Mouse (Mus musculus) kidney, embryonic 16.5 days (tissue): ENCODE results near the gene Rere. TPM values are rescaled to one million over a fixed set of nuclear protein-coding genes. Genes with fewer than 3 reads are reported as not detected.
"Not testable (repeated sequence)": the region's sequence is repeated elsewhere in the genome, so short reads cannot be mapped to it uniquely, and the experiment has no call there.

Experiments
- ATAC-seq: fragments of 200-750 bp; cut with Nextera tagmentation; 2 replicates; pipeline ENCODE4 v1.8.0; 2017; ENCODE audit warnings: moderate TSS enrichment; ENCODE audit not compliant: low FRiP score, low TSS enrichment
- H3K27ac ChIP-seq: fragments of 300-500 bp; sonication (generic); 2 replicates; pipeline ENCODE4 v1.5.1; 2014; ENCODE audit warnings: low read length
- H3K27me3 ChIP-seq: fragments of 300-500 bp; sonication (generic); 2 replicates; pipeline ENCODE4 v1.6.1; 2014; ENCODE audit warnings: low read length, control low read depth, mixed read lengths; ENCODE audit not compliant: insufficient read depth
- H3K36me3 ChIP-seq: fragments of 300-500 bp; sonication (generic); 2 replicates; pipeline ENCODE4 v1.6.1; 2014; ENCODE audit warnings: low read length, control low read depth, mixed read lengths; ENCODE audit not compliant: insufficient read depth
- H3K4me1 ChIP-seq: fragments of 300-500 bp; sonication (generic); 2 replicates; pipeline ENCODE4 v1.6.1; 2014; ENCODE audit warnings: low read length, control low read depth, mixed read lengths; ENCODE audit not compliant: insufficient read depth
- H3K4me2 ChIP-seq: fragments of 300-500 bp; sonication (generic); replicated peaks from 2 replicates; pipeline ENCODE4 v1.6.1; 2014; ENCODE audit warnings: low read depth, low read length
- H3K4me3 ChIP-seq: fragments of 300-500 bp; sonication (generic); 2 replicates; pipeline ENCODE4 v1.5.1; 2014; ENCODE audit warnings: mild to moderate bottlenecking, low read length
- H3K9ac ChIP-seq: fragments of 300-500 bp; sonication (generic); replicated peaks from 2 replicates; pipeline ENCODE4 v1.6.1; 2014; ENCODE audit warnings: low read length
- H3K9me3 ChIP-seq: fragments of 300-500 bp; sonication (generic); 2 replicates; pipeline ENCODE4 v1.6.1; 2016; ENCODE audit warnings: low read length, control low read depth
- WGBS: fragments of 180-500 bp; shearing (Covaris S2); extraction: QIAGEN DNeasy Blood & Tissue Kit; methylation state at CpG from one replicate; pipeline ENCODE4 v1.1.7; 2014; 5-methylcytosine and 5-hydroxymethylcytosine counted together
- polyA plus RNA-seq: library from polyadenylated mRNA; unstranded; fragments of >200 nt; fragmentation: Nextera tagmentation; extraction: Ambion mirVana; gene quantifications from 2 replicates; pipeline ENCODE4 v1.2.1, GENCODE M21; 2015

The Rere gene
- polyA plus RNA-seq, 1 experiment from 2014 or later: 30.7 TPM

GRCm38 (mm10) chr4:150493258-150493937, 212.0 kb downstream of the Rere start:
- Histone ChIP-seq H3K4me2 (no peak overlapping the region), H3K27me3 (no peaks in the 10 kb centered on the region), H3K27ac (peak overlapping the region; percentile 23), H3K36me3 (no peaks in the 10 kb centered on the region; the same call in 1 of the 2 replicates), H3K4me1 (peaks cover 7% of the 10 kb centered on the region), H3K9me3 (no peaks in the 10 kb centered on the region), H3K9ac (no peak overlapping the region), H3K4me3 (no peak overlapping the region)
- no peak for ATAC-seq
- 71% methylated on average over 7 of the region's 7 CpGs for WGBS

DNA sequence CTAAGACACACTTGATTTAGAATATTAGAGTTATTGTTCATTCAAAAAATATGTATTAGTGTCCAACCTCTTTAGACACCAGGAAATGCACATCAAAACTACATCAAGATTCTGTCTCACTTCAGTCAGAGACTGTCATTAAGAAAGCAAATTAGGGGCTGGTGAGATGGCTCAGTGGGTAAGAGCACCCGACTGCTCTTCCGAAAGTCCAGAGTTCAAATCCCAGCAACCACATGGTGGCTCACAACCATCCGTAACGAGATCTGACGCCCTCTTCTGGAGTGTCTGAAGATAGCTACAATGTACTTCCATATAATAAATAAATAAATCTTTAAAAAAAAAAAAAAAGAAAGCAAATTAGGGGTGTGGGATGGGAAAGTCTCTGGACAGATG, 212.5 kb downstream of the Rere start:
- ATAC-seq, H3K9ac ChIP-seq, H3K4me1 ChIP-seq, H3K36me3 ChIP-seq, H3K4me2 ChIP-seq, H3K9me3 ChIP-seq, H3K4me3 ChIP-seq, H3K27ac ChIP-seq, H3K27me3 ChIP-seq: not testable (repeated sequence)
- WGBS: 91% methylated on average over 3 of the region's 5 CpGs

GRCm38 (mm10) chr4:150495568-150495967, 214.1 kb downstream of the Rere start:
- H3K27me3 ChIP-seq: no peaks in the 10 kb centered on the region
- no peak overlapping the region for H3K4me3 ChIP-seq
- 74% methylated on average over 2 of the region's 2 CpGs for WGBS
- H3K4me2 ChIP-seq: no peak overlapping the region
- H3K9ac ChIP-seq: no peak overlapping the region
- no peaks in the 10 kb centered on the region for H3K9me3 ChIP-seq
- ATAC-seq: no peak
- no peaks in the 10 kb centered on the region; the same call in 1 of the 2 replicates for H3K36me3 ChIP-seq
- H3K27ac ChIP-seq: no peak overlapping the region
- H3K4me1 ChIP-seq: no peaks in the 10 kb centered on the region

GRCm38 (mm10) chr4:150504304-150505021, 223.0 kb downstream of the Rere start:
- ATAC-seq: no peak
- no peak overlapping the region for H3K9ac ChIP-seq
- H3K4me3 ChIP-seq: no peak overlapping the region
- H3K36me3 ChIP-seq: peaks cover 23% of the 10 kb centered on the region; the same call in 1 of the 2 replicates
- H3K27me3 ChIP-seq: no peaks in the 10 kb centered on the region
- H3K9me3 ChIP-seq: no peaks in the 10 kb centered on the region
- WGBS: 92% methylated on average over 11 of the region's 11 CpGs
- no peak overlapping the region for H3K27ac ChIP-seq
- H3K4me1 ChIP-seq: no peaks in the 10 kb centered on the region
- H3K4me2 ChIP-seq: no peak overlapping the region

DNA sequence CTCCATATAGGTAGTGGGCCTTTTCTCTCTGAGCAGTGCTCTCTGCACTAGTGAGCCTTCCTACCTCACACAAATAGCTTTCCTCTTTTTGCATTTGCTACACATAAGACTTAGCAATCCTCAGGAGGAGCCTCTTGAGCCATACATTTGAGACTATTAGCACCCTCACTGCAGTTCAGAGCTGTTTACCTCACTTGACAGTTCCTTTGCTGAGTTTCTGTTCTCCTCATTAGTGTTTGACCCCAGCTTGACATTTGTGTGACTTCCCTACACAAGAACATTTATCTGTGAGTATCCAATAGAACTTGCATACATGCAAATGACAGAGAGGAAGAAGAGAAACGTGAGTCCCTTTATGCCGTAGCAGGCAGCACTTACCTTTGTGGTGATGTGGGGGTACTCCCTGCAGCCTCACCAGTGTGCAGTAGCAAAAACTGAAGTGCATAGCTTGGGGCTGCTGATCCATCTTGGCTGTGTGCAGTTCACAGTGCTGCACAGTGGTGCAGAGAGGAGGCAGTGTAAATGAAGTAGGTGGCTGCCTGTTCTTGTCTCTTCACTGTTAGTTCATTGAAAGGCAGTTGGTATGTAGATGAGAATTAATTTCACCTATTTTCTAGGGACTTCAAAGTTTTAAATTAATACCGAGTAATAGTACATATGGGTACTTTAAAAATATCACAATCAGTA, 227.7 kb downstream of the Rere start:
- H3K27me3 ChIP-seq: no peaks in the 10 kb centered on the region
- no peak overlapping the region for H3K4me2 ChIP-seq
- no peaks in the 10 kb centered on the region for H3K4me1 ChIP-seq
- no peak overlapping the region for H3K27ac ChIP-seq
- no peak overlapping the region for H3K9ac ChIP-seq
- H3K4me3 ChIP-seq: no peak overlapping the region
- peaks cover 31% of the 10 kb centered on the region for H3K36me3 ChIP-seq
- ATAC-seq: no peak
- H3K9me3 ChIP-seq: no peaks in the 10 kb centered on the region
- 77% methylated on average over 3 of the region's 3 CpGs for WGBS

DNA sequence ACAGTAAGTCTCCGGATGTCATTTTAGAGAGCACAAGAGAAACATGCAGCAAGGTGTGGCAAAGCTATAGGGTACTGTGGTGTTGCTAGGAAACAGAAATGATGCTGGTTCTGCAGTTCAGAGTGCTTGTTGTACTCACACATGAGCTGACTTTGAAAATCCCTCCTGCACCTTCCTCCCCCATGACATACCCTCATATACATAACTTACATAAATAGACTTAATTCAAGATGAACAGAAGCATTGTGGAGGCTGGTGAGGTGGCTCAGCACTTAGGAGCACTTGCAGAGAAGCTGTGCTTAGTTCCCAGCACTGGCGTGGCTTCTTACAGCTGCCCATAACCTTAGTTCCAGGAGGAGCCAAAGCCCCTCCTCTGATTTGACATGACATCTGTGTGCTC, 228.6 kb downstream of the Rere start:
- Histone ChIP-seq H3K4me1 (no peaks in the 10 kb centered on the region), H3K9ac (no peak overlapping the region), H3K27ac (no peak overlapping the region), H3K9me3 (no peaks in the 10 kb centered on the region), H3K27me3 (no peaks in the 10 kb centered on the region), H3K36me3 (peaks cover 31% of the 10 kb centered on the region), H3K4me3 (no peak overlapping the region), H3K4me2 (no peak overlapping the region)
- ATAC-seq: no peak
- WGBS: 94% methylated on average over 2 of the region's 2 CpGs

GRCm38 (mm10) chr4:150513387-150513786, 231.9 kb downstream of the Rere start:
- not testable (repeated sequence) for H3K27me3 ChIP-seq, H3K4me1 ChIP-seq, H3K9me3 ChIP-seq, H3K9ac ChIP-seq, ATAC-seq, H3K4me3 ChIP-seq, H3K27ac ChIP-seq, H3K4me2 ChIP-seq
- H3K36me3 ChIP-seq: peaks cover 31% of the 10 kb centered on the region
- WGBS: 87% methylated on average over 4 of the region's 6 CpGs

DNA sequence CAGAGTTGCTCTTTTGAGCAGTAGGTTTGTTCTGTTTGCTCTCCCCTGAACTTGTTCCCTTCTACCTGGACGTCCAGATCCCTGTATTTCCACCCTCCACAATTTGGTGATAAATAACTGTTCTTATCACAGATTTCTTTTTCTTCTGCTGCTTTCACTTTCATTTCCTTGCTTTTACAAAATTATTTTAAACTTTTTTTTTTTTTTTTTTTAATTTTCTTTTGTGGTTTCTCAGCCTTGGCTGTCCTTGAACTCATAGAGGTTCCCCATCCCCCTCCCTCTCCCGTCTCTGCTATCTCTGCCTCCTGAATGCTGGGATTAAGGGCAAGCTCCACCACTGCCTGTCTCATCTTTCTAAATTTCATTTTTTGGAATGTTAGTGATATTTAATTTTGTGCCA, 234.8 kb downstream of the Rere start:
- Histone ChIP-seq H3K27ac (no peak overlapping the region), H3K27me3 (no peaks in the 10 kb centered on the region), H3K4me1 (no peaks in the 10 kb centered on the region), H3K4me3 (no peak overlapping the region), H3K36me3 (peaks cover 13% of the 10 kb centered on the region; the same call in 1 of the 2 replicates), H3K4me2 (no peak overlapping the region), H3K9ac (no peak overlapping the region), H3K9me3 (no peaks in the 10 kb centered on the region)
- ATAC-seq: no peak
- WGBS: 58% methylated on average over 2 of the region's 2 CpGs

- ATAC-seq: no peak
Observed at GRCm38 (mm10) chr4:150517381-150517780, 235.9 kb downstream of the Rere start.

DNA sequence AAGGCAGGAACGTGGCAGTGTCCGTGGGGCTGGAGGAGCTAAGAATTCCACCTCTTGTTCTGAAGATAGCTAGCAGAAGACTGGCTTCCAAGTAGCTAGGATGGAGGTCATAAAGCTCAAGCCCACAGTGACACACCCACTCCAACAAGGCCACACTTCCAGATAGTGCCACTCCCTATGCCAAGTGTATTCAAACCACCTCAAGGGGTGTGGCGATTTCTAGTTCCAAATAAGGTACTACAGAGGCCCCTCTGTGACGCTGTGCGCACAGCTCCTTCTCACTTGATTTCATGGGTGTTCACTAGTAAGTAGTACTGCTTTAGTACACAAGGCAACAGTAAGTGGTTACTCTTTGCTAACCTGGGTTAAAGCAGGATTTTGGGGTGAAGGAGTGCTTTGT, 237.4 kb downstream of the Rere start:
- Histone ChIP-seq H3K4me3 (no peak overlapping the region), H3K9me3 (no peaks in the 10 kb centered on the region), H3K36me3 (peaks cover 3% of the 10 kb centered on the region; the same call in 1 of the 2 replicates), H3K4me1 (no peaks in the 10 kb centered on the region), H3K4me2 (no peak overlapping the region), H3K27me3 (no peaks in the 10 kb centered on the region), H3K9ac (no peak overlapping the region), H3K27ac (no peak overlapping the region)
- ATAC-seq: no peak
- WGBS: 91% methylated on average over 5 of the region's 5 CpGs

More at GRCm38 (mm10) chr4:150517381-150517780, 235.9 kb downstream of the Rere start:
- Histone ChIP-seq H3K4me3 (no peak overlapping the region), H3K4me1 (no peaks in the 10 kb centered on the region), H3K36me3 (peaks cover 8% of the 10 kb centered on the region; the same call in 1 of the 2 replicates), H3K4me2 (no peak overlapping the region), H3K27me3 (no peaks in the 10 kb centered on the region), H3K9me3 (no peaks in the 10 kb centered on the region), H3K27ac (no peak overlapping the region), H3K9ac (no peak overlapping the region)
- WGBS: 32% methylated on average over 4 of the region's 4 CpGs
